Mouse (Mus musculus) naive thymus-derived CD4-positive, alpha-beta T cell, adult 2 months (primary cell): Measurements from ENCODE around the gene Gsdma2.
"Not testable (repeated sequence)": the region's sequence is repeated elsewhere in the genome, so short reads cannot be mapped to it uniquely, and the experiment has no call there.

Experiments used
- DNase-seq: peaks from one replicate; pipeline ENCODE4 v3.0.0-alpha.2; 2011; ENCODE audit warnings: low read depth

Gene Gsdma2

DNA sequence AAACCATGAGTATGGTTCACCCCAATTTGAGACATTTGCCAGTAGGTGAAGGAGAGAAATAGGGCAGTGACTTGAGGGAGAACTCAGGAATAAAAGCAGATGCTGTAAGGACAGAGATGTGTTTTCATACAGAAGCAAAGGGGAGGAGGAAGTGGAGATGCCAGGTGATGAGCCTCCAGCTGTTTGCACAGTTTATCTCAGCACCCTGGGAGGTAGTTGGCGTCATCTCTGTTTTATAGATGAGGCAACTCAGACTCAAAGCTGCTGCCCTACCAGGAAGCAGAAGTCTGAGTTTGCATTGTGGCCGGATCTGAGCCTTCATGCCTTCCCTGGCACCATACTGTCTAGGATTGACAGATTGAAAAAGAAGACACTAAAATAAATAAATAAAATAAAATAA lies 22.4 kb downstream of the Gsdma2 start:
- DNase-seq, result no peak

DNA sequence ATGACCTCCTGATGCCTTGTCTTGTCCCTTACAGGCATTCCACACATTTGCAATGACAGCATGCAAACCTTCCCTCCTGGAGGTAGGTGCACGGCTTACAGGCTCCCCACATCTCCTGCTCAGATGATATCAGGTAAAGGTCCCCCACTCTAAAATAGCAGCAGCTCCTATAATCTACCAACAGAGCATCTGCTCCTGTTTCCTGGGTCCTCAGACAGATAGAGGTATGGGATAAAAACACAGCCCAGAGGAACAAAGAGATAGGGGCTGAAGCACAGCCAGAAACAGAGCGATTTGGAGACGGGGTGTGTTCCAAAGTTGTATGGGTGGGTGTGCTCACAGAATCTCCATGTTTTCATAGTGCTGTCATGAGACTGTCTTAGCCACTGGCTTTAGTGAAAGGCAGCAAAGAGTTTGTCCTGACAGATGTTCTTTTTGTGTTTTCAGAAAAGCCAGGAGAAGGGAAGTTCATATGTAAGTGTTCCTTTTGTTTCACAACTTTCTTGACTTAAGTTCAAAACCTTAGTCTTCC lies 24.8 kb downstream of the Gsdma2 start:
- DNase-seq, result no peak

GRCm38 (mm10) chr11:98671857-98672256 lies 25.3 kb downstream of the Gsdma2 start:
- no peak for DNase-seq

GRCm38 (mm10) chr11:98672482-98672881 lies 25.9 kb downstream of the Gsdma2 start:
- no peak for DNase-seq

GRCm38 (mm10) chr11:98673136-98673535 lies 26.6 kb downstream of the Gsdma2 start:
- DNase-seq, result peak; percentile 78

- DNase-seq, result no peak
Observed at GRCm38 (mm10) chr11:98675829-98676363, 29.3 kb downstream of the Gsdma2 start.

DNA sequence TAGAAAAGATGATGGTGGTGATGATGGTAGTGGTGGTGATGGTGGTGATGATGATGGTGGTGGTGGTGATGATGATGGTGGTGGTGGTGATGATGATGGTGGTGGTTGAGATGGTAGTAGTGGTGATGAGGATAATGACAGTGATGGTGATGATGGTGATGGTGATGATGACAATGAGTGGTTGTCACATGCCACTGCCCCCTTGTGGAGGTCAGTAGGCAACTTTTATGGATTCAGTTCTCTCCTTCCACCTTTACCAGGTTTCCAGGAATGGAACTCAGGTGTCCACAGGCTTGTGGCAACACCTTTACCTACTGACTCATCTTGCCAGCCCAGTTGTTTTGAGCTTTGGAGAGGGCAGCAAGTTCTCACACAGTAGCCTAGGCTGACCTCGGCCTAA lies 33.5 kb downstream of the Gsdma2 start:
- DNase-seq, result no peak

DNA sequence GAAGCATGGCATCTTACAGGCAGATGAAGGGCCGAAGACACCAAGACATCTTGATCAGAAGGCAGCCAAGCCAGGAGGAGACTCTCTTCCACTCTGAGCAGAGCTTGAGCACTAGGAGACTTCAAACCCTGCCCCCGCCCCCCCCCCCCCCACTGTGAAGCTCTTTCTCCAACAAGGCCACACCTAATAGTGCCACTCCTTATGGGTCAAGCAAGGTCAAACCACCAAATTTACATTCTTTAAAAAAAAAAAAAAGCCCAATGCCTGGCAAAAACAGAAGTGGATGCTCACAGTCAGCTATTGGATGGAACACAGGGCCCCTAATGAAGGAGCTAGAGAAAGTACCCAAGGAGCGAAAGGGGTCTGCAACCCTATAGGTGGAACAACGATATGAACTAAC lies 34.0 kb downstream of the Gsdma2 start:
- DNase-seq, result not testable (repeated sequence)

GRCm38 (mm10) chr11:98681186-98681585 lies 34.6 kb downstream of the Gsdma2 start:
- DNase-seq, result no peak

DNA sequence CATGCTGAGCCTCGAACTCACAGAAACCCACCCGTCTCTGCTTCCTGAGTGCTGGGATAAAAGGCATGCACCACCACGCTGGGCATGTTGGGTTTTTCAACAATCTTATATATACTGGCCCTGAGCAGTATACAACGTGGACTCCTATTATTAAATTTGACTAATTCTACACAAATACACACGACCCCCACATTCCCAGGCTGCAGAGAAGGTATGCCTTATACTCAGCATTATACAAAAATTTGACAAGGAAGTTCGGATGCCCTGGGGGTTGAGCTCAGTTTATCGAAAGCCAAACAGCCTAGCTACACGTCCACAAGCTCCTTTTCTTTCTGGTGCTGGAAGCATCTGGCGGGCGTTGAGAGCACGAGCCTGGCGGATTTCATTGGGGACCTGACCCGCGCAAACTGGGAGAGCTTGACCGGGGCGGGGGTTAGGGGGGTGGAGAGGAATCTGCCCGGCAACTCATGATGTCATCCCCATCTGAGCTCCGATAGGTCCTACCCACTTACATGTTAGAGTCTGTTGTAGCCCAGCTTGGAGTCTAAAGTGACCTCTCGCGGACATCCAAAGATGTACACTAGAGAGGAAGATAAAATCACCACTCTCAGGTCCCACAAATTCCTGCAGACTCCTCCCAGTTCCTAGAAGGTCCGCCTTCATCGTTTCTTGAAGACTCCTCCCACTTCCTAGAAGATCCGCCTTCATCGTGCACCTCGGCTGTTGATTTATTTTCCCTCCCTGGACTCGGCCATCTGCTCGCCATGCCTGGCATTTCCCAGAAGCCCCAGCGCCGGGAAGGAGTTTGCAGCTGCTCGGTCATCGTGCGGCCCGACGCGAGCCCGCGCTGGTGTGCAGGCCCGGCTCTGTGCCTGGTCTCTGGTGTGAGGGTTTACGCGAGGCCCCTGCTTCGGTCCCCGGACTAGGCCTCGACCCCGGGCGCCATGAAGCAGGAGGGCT lies 35.5 kb downstream of the Gsdma2 start, which contains the start of gene Psmd3:
Psmd3 (plus strand) TSS at position 769 of the 960 bp plus-strand sequence.
- DNase-seq, result peak; percentile 97

- no peak for DNase-seq
Observed at GRCm38 (mm10) chr11:98682811-98683210, 36.3 kb downstream of the Gsdma2 start.

DNA sequence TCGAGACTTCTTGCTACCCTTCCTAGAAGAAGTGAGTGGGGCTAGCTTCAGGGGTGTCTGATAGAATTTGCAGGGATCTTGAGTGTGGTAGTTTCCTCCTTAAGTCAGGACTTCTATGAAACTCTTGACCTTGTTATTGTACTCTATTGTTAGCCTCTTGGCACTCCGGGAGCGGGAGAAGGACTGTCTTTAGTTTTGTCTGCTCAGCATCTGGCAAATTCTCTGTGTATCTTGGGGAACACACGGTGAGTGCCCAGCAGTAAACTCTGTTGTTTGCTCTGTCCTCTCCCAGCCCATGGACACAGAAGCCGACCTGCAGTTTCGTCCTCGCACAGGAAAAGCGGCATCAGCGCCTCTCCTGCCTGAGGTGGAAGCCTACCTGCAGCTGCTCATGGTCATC lies 39.1 kb downstream of the Gsdma2 start:
- no peak for DNase-seq

DNA sequence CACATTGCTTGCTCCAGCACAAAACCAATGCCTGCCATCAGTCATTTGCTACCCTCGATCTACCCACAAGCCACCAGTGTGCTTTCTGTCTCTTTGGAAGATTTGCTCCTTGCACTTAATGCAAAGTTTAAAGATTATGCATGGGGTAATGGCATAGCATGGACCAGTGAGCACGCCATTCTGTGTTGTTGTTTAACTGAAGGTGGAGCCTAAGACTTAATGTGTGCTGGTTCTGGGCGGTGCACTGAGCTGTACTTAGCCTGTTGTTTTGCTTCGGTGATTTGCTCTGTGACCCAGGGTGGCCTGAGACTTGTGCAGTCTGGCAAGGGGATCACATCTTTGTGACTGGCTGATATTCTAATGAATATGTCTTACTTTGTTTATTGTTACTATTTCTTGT lies 40.4 kb downstream of the Gsdma2 start:
- no peak for DNase-seq

DNA sequence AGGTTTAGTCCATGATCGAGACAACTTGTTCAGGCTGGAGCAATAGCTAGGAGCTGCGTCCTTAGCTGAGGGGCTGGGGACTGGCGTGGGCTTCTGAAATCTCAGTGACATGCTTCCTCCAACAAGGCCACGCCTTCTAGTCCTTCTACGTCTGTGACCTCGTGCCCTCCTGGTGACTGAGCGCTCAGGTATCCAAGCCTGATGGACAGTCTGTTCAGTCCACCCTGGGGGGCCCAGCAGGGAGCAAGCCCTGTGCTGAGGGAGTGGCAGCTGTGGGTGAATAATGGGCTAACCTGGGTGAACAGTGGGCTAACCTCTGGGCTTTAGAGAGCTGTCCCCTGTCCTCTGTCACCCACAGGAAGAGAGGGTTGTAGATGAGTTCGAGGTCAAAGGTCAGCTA lies 41.5 kb downstream of the Gsdma2 start:
- DNase-seq, result no peak

- DNase-seq, result no peak
Observed at GRCm38 (mm10) chr11:98693201-98693600, 46.6 kb downstream of the Gsdma2 start.

DNA sequence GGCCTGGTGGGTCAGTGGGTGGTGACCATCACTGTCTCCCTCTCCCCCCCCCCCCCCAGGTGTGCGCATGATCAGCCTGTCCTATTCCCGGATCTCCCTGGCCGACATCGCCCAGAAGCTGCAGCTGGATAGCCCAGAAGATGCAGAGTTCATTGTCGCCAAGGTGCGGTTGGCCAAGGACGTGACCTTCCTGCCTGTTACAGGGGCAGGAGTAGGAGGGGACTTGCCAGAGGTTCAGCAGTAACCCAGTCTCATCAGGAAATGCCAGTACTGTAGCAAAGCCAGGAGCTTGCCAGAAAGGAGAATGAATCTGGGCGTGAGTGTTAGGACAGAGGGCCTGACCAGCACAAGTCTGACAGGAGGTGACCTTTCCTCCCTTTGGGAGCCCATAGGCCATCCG lies 47.2 kb downstream of the Gsdma2 start:
- DNase-seq, result no peak

DNA sequence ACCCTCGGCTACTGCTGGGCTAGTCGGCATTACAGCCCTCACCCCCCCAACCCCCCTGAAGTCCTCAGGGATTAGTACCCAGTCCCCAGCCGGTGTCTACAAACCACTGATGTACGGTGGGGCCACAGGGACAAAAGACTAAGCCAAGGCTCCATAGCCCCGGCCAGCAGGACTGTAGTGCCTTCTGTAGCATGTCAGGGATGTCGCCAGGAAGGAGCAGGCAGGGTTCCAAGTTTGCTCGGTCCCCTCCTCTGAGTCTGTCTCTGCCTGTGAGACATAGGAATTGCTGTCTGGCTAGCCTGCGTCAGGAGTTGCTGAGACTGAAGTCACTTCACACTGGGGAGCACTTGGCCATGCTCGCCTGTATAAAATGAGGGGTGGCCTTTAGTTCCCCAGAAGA lies 47.7 kb downstream of the Gsdma2 start:
- DNase-seq, result no peak

GRCm38 (mm10) chr11:98695408-98695807 lies 48.8 kb downstream of the Gsdma2 start:
- DNase-seq, result no peak

DNA sequence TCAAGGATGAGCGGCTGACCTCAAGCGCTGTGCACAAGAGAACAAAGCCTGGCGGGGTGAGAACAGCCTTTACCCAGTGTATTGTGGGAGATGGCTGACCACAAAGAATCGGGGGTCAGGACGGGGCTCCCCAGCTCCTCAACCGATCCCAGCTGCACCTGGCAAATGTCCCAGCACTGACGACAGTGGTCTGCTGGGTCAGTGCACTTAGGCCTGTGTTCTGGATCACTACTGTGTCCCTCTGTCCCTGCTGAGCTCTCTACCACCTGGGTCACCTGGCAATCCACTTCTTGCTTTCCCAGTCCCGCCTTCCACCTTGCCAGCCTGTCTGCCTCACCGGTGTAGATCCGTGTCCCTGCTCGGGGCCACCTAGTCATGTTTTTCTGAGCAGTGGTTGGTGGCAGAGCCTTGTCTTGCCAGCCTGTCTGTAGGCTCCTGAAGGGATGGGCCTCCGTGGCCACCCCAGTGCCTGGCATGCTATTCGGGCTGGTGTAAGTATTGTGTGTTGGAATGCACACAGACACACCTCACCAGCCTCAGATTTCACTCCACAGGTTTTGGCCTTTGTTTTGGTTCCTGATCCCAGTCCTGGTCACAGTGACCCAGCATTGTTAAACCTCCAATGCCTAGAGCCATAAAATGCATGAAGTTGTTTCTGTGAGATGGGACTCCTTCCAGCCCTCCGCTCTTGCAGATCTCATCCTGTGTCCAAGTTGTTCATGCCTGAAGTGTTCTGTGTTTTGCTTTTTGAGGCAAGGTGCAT lies 50.1 kb downstream of the Gsdma2 start:
- no peak for DNase-seq

- no peak for DNase-seq
Observed at GRCm38 (mm10) chr11:98697225-98697624, 50.7 kb downstream of the Gsdma2 start.

DNA sequence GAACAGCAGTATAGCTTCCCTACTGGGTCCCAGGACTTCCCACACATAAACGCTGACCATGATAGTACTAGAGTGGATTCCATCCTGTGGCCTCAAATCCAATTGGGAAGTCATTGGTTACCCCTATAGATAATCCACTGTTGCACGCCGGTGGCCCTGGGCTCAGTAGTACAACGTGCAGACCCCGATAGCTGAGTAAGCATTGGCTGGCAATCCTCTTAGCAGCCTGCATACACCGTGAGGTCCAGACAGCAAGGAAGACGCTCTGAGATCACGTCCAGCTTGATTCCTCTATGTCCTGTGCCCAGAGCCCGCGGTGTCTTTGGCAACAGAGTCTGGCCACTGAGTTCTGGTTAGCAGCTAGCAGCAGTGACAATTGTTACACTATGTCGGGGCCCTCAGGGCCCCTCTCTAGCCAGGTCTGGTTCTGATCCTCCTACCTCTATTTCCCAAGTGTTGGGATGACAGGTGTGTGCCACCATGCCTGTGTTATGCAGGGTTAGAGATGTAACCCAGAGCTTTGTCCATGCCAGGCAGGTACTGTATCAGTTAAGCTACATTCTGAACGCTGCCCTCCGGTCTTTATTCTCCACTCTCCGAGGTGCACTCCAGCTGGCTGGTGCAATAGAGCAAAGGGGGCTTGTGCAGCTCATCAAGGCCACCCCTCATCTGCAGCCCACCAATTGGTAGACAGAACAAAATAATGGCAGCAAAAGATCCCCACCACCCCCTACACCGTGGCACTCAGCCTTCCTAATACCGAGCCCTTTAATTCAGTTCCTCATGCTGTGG lies 52.5 kb downstream of the Gsdma2 start:
- no peak for DNase-seq

DNA sequence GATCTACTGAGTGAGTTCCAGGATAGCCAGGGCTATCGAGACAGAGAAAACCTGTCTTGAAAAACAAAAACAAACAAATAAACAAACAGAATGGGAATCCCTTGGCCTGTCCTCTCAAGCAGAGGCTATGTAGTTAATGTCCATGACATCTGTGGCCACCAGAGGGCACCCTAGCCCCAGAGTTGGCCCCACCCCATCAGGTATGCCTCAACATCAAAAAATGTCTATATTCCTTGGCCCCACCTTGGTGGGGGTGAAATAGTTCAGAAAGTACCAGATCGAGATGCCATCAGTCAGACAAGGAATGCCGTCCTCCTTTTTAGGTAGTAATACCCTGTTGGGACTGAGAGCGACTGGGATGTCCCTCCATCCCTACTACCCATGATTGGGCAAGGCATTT lies 53.4 kb downstream of the Gsdma2 start:
- peak; percentile 89 for DNase-seq
